Mouse (Mus musculus) CH12.LX (cell line): ENCODE results near the gene Steap1. TPM values are rescaled to one million over a fixed set of nuclear protein-coding genes. Genes with fewer than 3 reads are reported as not detected.

ENCODE experiments used
- DNase-seq: peaks from one replicate; pipeline ENCODE4 v3.0.0-alpha.2; 2013; ENCODE audit errors: extremely low read depth
- H3K27ac ChIP-seq: 2 replicates; pipeline ENCODE4 v1.5.1; 2012; ENCODE audit warnings: low read depth, mild to moderate bottlenecking, control low read depth, moderate library complexity; ENCODE audit not compliant: insufficient read depth
- H3K27me3 ChIP-seq: replicated peaks from 2 replicates; pipeline ENCODE3; 2012; ENCODE audit warnings: inconsistent platforms
- H3K36me3 ChIP-seq, 2 experiments: replicated peaks in 1 of 2; 2 replicates each; pipeline versions ENCODE3 to v1.6.1; 2012; ENCODE audit warnings: inconsistent platforms in 1 of 2, low read length in 1 of 2, mild to moderate bottlenecking in 1 of 2, mixed read lengths in 1 of 2, moderate library complexity in 1 of 2; ENCODE audit not compliant: control insufficient read depth in 1 of 2, insufficient read depth in 1 of 2
- H3K4me1 ChIP-seq, 2 experiments: 2 replicates each; pipeline ENCODE4 v1.6.1; 2012; ENCODE audit warnings: inconsistent platforms in 1 of 2, moderate library complexity in 1 of 2; ENCODE audit not compliant: insufficient read depth in 2 of 2, control insufficient read depth in 1 of 2
- H3K4me2 ChIP-seq: 2 replicates; pipeline ENCODE4 v1.6.1; 2012; ENCODE audit warnings: low read depth, mild to moderate bottlenecking, control low read depth; ENCODE audit not compliant: poor library complexity, insufficient read depth, severe bottlenecking
- H3K4me3 ChIP-seq, 3 experiments: fragments of 150-350 bp in 1 of 3; sonication (generic) in 1 of 3; replicated peaks in 1 of 3; 2 replicates each; pipeline versions ENCODE3 to v1.5.1; 2011 to 2012; ENCODE audit warnings: low read depth in 2 of 3, low read length in 2 of 3, mild to moderate bottlenecking in 2 of 3, moderate library complexity in 2 of 3, control low read depth in 1 of 3, improper control_type of control experiment in 1 of 3, inconsistent platforms in 1 of 3, mixed read lengths in 1 of 3; ENCODE audit not compliant: poor library complexity in 1 of 3
- H3K79me2 ChIP-seq: replicated peaks from 2 replicates; pipeline ENCODE4 v1.6.1; 2012; ENCODE audit warnings: mild to moderate bottlenecking, moderate library complexity; ENCODE audit not compliant: control insufficient read depth, poor library complexity, insufficient read depth, severe bottlenecking; ENCODE audit errors: extremely low read depth
- H3K9ac ChIP-seq: 2 replicates; pipeline ENCODE4 v1.6.1; 2012; ENCODE audit warnings: low read depth, mild to moderate bottlenecking, control low read depth, moderate library complexity; ENCODE audit not compliant: insufficient read depth
- H3K9me3 ChIP-seq: replicated peaks from 2 replicates; pipeline ENCODE3; 2012; ENCODE audit warnings: low read length, inconsistent platforms, mixed read lengths
- EP300 ChIP-seq: IDR thresholded peaks from 2 replicates; pipeline ENCODE4 v1.6.1; 2011; ENCODE audit warnings: low read length, improper control_type of control experiment
- GABPA ChIP-seq: IDR thresholded peaks from 2 replicates; pipeline ENCODE4 v1.6.1; 2012; ENCODE audit warnings: low read depth, low read length, improper control_type of control experiment, inconsistent platforms; ENCODE audit not compliant: insufficient replicate concordance
- JUND ChIP-seq: conservative IDR thresholded peaks from 2 replicates; pipeline ENCODE4 v1.6.1; 2011; ENCODE audit warnings: low read depth, low read length, improper control_type of control experiment
- KAT2A ChIP-seq: IDR thresholded peaks from 2 replicates; pipeline ENCODE4 v1.6.1; 2012; ENCODE audit warnings: low read length, improper control_type of control experiment, inconsistent platforms; ENCODE audit not compliant: insufficient replicate concordance
- MAX ChIP-seq: IDR thresholded peaks from 2 replicates; pipeline ENCODE4 v1.6.1; 2011; ENCODE audit warnings: low read length, improper control_type of control experiment
- MYC ChIP-seq: IDR thresholded peaks from 2 replicates; pipeline ENCODE4 v1.6.1; 2011; ENCODE audit warnings: low read depth, mild to moderate bottlenecking, improper control_type of control experiment, low read length
- USF2 ChIP-seq: conservative IDR thresholded peaks from 2 replicates; pipeline ENCODE4 v1.6.1; 2011; ENCODE audit warnings: low read depth, low read length, improper control_type of control experiment
- dilution Hi-C: fragments of 300-500 bp; cut with MboI; formaldehyde crosslinking; loops from 2 replicates; pipeline ENCODE4 v1.14.3; 2020; ENCODE audit warnings: low sequenced_read_pairs; ENCODE audit not compliant: extremely low pct_unique_long_range_greater_than_20kb, extremely low pct_ligation_motif_present
- in situ Hi-C: fragments of 300-500 bp; cut with MboI; formaldehyde crosslinking; loops from 3 replicates; pipeline ENCODE4 v1.14.3; 2019; ENCODE audit warnings: low sequenced_read_pairs, low pct_ligation_motif_present, low pct_unique_long_range_greater_than_20kb, mixed read lengths
- polyA plus RNA-seq: library from polyadenylated mRNA; unstranded; fragments of >175 nt; gene quantifications from 2 replicates; pipeline ENCODE4 v1.2.1, GENCODE M21; 2012; ENCODE audit warnings: low read depth; ENCODE audit not compliant: insufficient read length
- total RNA-seq, 2 experiments: library from RNA; depleted of rRNA; stranded (reverse); fragments of 300-350 nt in 1 of 2; fragments of >200 nt in 1 of 2; gene quantifications; 2 replicates each; pipeline ENCODE4 v1.2.3; 2012 to 2014

Steap1 gene
- total and polyA plus RNA-seq, 3 experiments = not detected

DNA sequence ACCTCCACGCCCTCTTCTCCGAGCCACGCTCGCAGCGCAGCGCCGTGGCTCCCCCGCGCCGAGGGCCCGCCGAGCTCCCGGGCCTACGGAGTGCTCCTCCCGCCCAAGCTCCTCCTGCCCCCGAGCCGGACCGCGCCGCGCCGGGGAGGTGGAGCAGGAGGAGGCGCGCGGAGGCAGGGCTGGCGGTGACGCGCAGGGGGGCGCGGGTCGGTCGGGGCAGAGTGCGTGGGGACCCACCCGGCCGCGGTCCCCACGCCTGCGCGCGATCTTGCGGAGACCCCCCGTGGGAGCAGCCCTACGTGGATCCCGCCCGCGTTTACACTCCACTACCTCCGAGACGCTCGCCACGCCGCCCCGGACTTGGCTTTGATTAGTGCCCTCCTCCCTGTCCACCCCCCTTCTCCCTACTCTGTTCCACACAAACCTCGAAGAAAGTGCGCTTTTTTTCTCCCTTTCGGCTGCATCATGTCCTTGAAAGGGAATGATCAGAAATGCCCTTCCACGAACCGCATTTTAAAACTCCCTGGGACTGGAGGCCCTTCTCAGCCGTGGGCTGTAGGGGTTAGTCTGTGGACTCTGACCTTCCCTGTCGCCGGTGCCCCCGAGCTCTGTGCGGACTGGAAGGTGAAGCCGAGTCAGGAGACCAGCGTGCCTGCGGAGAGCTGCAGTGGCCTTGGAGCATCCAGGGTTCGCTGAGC, 55.0 kb downstream of the Steap1 start, which contains the start of gene Steap2:
Steap2 (minus strand) TSS at position 623 of the 698 bp plus-strand sequence.
- H3K27me3 ChIP-seq = no peaks in the 10 kb centered on the region
- no peaks in the 10 kb centered on the region for H3K36me3 ChIP-seq
- no peaks in the 10 kb centered on the region for H3K4me1 ChIP-seq
- DNase-seq = no peak
- no peak within 1 kb of the TSS for H3K27ac ChIP-seq
- peaks cover 8% of the 10 kb centered on the region for H3K9me3 ChIP-seq
- in situ Hi-C loops (no loop called here), dilution Hi-C loops (no loop called here)
- no peaks in the 10 kb centered on the region for H3K79me2 ChIP-seq
- H3K9ac ChIP-seq = no peak within 1 kb of the TSS
- H3K4me3 ChIP-seq = no peak within 1 kb of the TSS
- TF ChIP-seq MAX = no peak
- no peak for TF ChIP-seq USF2
- TF ChIP-seq KAT2A = no peak
- H3K4me2 ChIP-seq = no peak within 1 kb of the TSS

DNA sequence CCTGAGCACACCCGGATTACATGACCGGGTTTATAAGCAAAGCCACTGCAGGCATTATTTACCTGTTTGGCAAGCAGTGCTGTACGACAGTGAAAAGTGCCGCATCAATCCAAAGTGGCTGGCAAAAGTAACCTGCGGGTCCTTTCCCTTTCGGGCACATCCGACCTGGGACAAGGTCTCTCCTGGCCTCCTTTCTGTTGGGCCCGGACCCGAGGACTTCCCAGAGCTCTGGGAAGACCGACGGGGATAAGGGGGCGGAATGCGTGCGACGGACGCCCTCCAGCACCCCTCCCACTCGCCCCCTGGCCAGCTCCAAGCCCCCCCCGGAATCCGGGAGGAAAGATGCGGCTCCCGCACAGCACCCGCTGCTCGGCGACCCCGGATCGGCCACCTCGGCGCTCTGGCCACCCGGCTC, 55.6 kb downstream of the Steap1 start:
- Histone ChIP-seq H3K9ac (no peak overlapping the region), H3K27ac (no peak overlapping the region), H3K27me3 (no peaks in the 10 kb centered on the region), H3K4me1 (no peaks in the 10 kb centered on the region), H3K79me2 (no peaks in the 10 kb centered on the region), H3K9me3 (peaks cover 8% of the 10 kb centered on the region), H3K4me3 (no peak overlapping the region), H3K4me2 (no peak overlapping the region), H3K36me3 (no peaks in the 10 kb centered on the region)
- dilution Hi-C loops (no loop called here), in situ Hi-C loops (no loop called here)
- DNase-seq = no peak
- TF ChIP-seq GABPA (no peak), MAX (no peak), EP300 (no peak)

- Histone ChIP-seq H3K27ac (no peak overlapping the region), H3K36me3 (no peaks in the 10 kb centered on the region), H3K4me3 (no peak overlapping the region), H3K4me1 (no peaks in the 10 kb centered on the region), H3K4me2 (no peak overlapping the region), H3K9ac (no peak overlapping the region), H3K9me3 (peaks cover 8% of the 10 kb centered on the region), H3K27me3 (no peaks in the 10 kb centered on the region), H3K79me2 (no peaks in the 10 kb centered on the region)
- TF ChIP-seq MYC = no peak
- TF ChIP-seq JUND = no peak
- no peak for DNase-seq
- dilution Hi-C loops = no loop called here
- in situ Hi-C loops = no loop called here
Observed at GRCm38 (mm10) chr5:5692167-5692738, 56.9 kb downstream of the Steap1 start.
